Mouse (Mus musculus): ENCODE results near the gene Rslcan18. TPM values are rescaled to one million over a fixed set of nuclear protein-coding genes. Genes with fewer than 3 reads are reported as not detected.
A peak's percentile ranks its signal among the peaks of the same experiment; 100 is the strongest.

Rslcan18 gene
- polyA plus RNA-seq, 2 experiments, result 0.15 to 0.20 TPM

- no peak within 1 kb of the TSS for H3K4me3 ChIP-seq (ENCODE audit: insufficient read depth in 1 of 2, low read depth in 2 of 2, low read length in 2 of 2)
- ATAC-seq (ENCODE audit: insufficient read depth), result no peak
- H3K9ac ChIP-seq (replicated peaks), result no peak within 1 kb of the TSS
- DNase-seq (ENCODE audit: low read depth in 3 of 3, low spot score in 3 of 3), result no peak
- no peak within 1 kb of the TSS for H3K4me2 ChIP-seq (ENCODE audit: low read depth)
- no peak within 1 kb of the TSS for H3K27ac ChIP-seq
- TF ChIP-seq CTCF (IDR thresholded peaks at IDR 0.05; ENCODE audit: low read depth), result no peak
- TF ChIP-seq EP300 (IDR thresholded peaks at IDR 0.05; ENCODE audit: low read depth), result no peak
- H3K36me3 ChIP-seq (replicated peaks; ENCODE audit: control insufficient read depth, insufficient read depth, low read depth), result no peaks in the 10 kb centered on the region; the same call in 1 of the 2 replicates
- no peaks in the 10 kb centered on the region for H3K4me1 ChIP-seq (replicated peaks; ENCODE audit: control insufficient read depth in 2 of 2, insufficient read depth in 2 of 2, low read length in 1 of 2)
- H3K9me3 ChIP-seq (ENCODE audit: control insufficient read depth, low read length), result no peaks in the 10 kb centered on the region
- no peaks in the 10 kb centered on the region for H3K27me3 ChIP-seq (ENCODE audit: control insufficient read depth, insufficient read depth, low read length)
- 69% methylated on average over 10 of the region's 10 CpGs for WGBS (ENCODE audit: insufficient replicate concordance)
Observed at GRCm38 (mm10) chr13:67097876-67098275, 18.2 kb downstream of the Rslcan18 start, which contains the start of gene Zfp708. Zfp708 (minus strand) TSS chr13:67097976.

DNA sequence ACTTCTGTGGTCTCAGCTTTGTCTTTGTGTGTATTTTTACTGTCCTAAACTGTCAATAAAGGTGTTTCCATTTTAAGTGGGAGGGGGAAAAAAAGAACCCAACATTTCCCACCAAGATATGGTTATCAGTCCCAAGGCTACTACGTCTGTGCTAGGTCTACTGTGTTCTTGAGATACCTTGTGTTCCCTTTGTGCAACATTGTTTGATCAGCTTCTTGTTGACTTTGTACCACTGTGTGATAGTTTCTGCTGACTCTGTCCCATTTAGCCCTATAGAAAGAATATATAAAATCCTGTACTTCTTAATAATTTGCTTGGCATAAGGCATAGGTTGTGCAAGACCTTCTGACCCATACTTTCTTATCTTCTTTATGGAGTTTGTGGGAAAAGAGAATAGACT lies 25.9 kb downstream of the Rslcan18 start:
- no peak overlapping the region for H3K4me2 ChIP-seq (ENCODE audit: low read depth)
- no peaks in the 10 kb centered on the region for H3K27me3 ChIP-seq (ENCODE audit: control insufficient read depth, insufficient read depth, low read length)
- ATAC-seq (ENCODE audit: insufficient read depth) (no peak), DNase-seq (ENCODE audit: low read depth in 3 of 3, low spot score in 3 of 3) (no peak)
- WGBS (ENCODE audit: insufficient replicate concordance), result 29% methylated on average over 1 of the region's 1 CpGs
- H3K9me3 ChIP-seq (ENCODE audit: control insufficient read depth, low read length), result no peaks in the 10 kb centered on the region
- H3K4me3 ChIP-seq (ENCODE audit: insufficient read depth in 1 of 2, low read depth in 2 of 2, low read length in 2 of 2), result no peak overlapping the region
- TF ChIP-seq EP300 (IDR thresholded peaks at IDR 0.05; ENCODE audit: low read depth), result no peak
- TF ChIP-seq CTCF (IDR thresholded peaks at IDR 0.05; ENCODE audit: low read depth), result no peak
- no peak overlapping the region for H3K27ac ChIP-seq
- no peak overlapping the region for H3K9ac ChIP-seq (replicated peaks)
- no peaks in the 10 kb centered on the region for H3K4me1 ChIP-seq (replicated peaks; ENCODE audit: control insufficient read depth in 2 of 2, insufficient read depth in 2 of 2, low read length in 1 of 2)
- no peaks in the 10 kb centered on the region for H3K36me3 ChIP-seq (replicated peaks; ENCODE audit: control insufficient read depth, insufficient read depth, low read depth)

DNA sequence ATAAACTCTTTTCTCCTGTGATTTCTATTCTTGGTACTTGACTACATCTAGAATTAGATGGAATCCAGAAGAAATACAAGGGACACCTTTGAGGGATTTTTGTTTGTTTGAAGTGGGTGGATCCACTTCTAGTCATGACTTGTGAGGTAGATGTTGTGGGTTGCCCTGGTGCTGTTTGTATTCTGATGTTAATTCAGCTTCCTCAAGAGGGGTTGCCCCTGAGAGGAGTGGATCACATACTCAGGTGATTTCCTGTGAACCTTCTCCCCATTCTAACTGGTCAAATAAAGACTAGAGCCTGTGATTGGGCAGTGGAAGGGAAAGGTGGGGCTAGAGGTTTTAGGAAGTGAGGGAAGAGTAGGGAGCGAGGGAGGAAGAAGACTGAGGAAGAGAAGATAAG lies 34.1 kb downstream of the Rslcan18 start:
- Histone ChIP-seq H3K4me2 (ENCODE audit: low read depth) (peak overlapping the region; percentile 74), H3K4me1 (replicated peaks; ENCODE audit: control insufficient read depth in 2 of 2, insufficient read depth in 2 of 2, low read length in 1 of 2) (peaks cover 6 to 11% of the 10 kb centered on the region in 2 experiments; a peak in 3 of 4 replicates), H3K27me3 (ENCODE audit: control insufficient read depth, insufficient read depth, low read length) (no peaks in the 10 kb centered on the region), H3K36me3 (replicated peaks; ENCODE audit: control insufficient read depth, insufficient read depth, low read depth) (no peaks in the 10 kb centered on the region), H3K27ac (no peak overlapping the region), H3K4me3 (ENCODE audit: insufficient read depth in 1 of 2, low read depth in 2 of 2, low read length in 2 of 2) (peak overlapping the region in 1 of 2 experiments; percentile 60; a peak in 1 of 4 replicates), H3K9me3 (ENCODE audit: control insufficient read depth, low read length) (no peaks in the 10 kb centered on the region), H3K9ac (replicated peaks) (no peak overlapping the region)
- no peak for ATAC-seq (ENCODE audit: insufficient read depth)
- DNase-seq (ENCODE audit: low read depth in 3 of 3, low spot score in 3 of 3), result no peak
- no peak for TF ChIP-seq EP300 (IDR thresholded peaks at IDR 0.05; ENCODE audit: low read depth)
- no peak for TF ChIP-seq CTCF (IDR thresholded peaks at IDR 0.05; ENCODE audit: low read depth)
- WGBS (ENCODE audit: insufficient replicate concordance), result 38% methylated on average over 1 of the region's 1 CpGs

DNA sequence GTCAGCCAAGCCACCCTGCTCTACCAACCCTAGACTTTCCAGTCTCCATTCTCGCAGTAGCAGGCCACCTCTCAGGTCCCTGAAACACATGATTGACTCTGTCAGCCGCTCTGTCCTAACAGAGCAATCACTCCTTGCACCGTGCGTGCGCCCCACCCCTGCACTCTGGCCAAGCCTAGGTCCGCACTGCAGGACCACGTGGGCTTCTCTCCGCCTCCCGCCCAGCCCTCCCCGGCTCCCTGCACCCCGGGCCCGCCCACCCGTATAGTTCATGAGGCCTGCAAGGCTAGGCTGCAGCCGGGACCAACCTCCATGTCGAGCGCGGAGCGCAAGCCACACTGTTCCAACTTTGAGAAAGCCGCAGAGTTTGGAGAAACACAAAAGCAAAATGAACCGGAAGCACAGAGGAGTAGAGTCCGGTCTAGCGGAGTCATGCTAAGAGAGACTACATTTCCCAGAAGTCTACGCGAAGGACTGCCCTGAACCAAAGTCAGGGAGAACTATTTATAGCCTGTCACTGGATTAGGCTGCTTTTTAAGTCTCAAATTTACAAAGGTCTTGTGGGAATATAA lies 34.8 kb downstream of the Rslcan18 start:
- WGBS (ENCODE audit: insufficient replicate concordance), result under 1% methylated on average over 24 of the region's 24 CpGs
- Histone ChIP-seq H3K4me3 (ENCODE audit: insufficient read depth in 1 of 2, low read depth in 2 of 2, low read length in 2 of 2) (peak overlapping the region; percentile 60 to 95), H3K27me3 (ENCODE audit: control insufficient read depth, insufficient read depth, low read length) (no peaks in the 10 kb centered on the region), H3K36me3 (replicated peaks; ENCODE audit: control insufficient read depth, insufficient read depth, low read depth) (no peaks in the 10 kb centered on the region), H3K4me1 (replicated peaks; ENCODE audit: control insufficient read depth in 2 of 2, insufficient read depth in 2 of 2, low read length in 1 of 2) (peaks cover 6 to 11% of the 10 kb centered on the region in 2 experiments; a peak in 3 of 4 replicates), H3K9me3 (ENCODE audit: control insufficient read depth, low read length) (no peaks in the 10 kb centered on the region), H3K4me2 (ENCODE audit: low read depth) (peak overlapping the region; percentile 74), H3K27ac (peak overlapping the region; percentile 26; the same call in 1 of the 2 replicates), H3K9ac (replicated peaks) (peak overlapping the region; percentile 57)
- ATAC-seq (ENCODE audit: insufficient read depth) (peak; percentile 100), DNase-seq (ENCODE audit: low read depth in 3 of 3, low spot score in 3 of 3) (peak; percentile 50 to 61 (median 59))
- TF ChIP-seq CTCF (IDR thresholded peaks at IDR 0.05; ENCODE audit: low read depth) (no peak), EP300 (IDR thresholded peaks at IDR 0.05; ENCODE audit: low read depth) (no peak)

GRCm38 (mm10) chr13:67077244-67077643 lies 38.8 kb downstream of the Rslcan18 start:
- Histone ChIP-seq H3K9ac (replicated peaks) (no peak overlapping the region), H3K9me3 (ENCODE audit: control insufficient read depth, low read length) (no peaks in the 10 kb centered on the region), H3K27ac (no peak overlapping the region), H3K4me2 (ENCODE audit: low read depth) (no peak overlapping the region), H3K27me3 (ENCODE audit: control insufficient read depth, insufficient read depth, low read length) (no peaks in the 10 kb centered on the region), H3K4me3 (ENCODE audit: insufficient read depth in 1 of 2, low read depth in 2 of 2, low read length in 2 of 2) (no peak overlapping the region), H3K4me1 (replicated peaks; ENCODE audit: control insufficient read depth in 2 of 2, insufficient read depth in 2 of 2, low read length in 1 of 2) (peaks cover 6 to 11% of the 10 kb centered on the region in 2 experiments; a peak in 3 of 4 replicates), H3K36me3 (replicated peaks; ENCODE audit: control insufficient read depth, insufficient read depth, low read depth) (peaks cover 2% of the 10 kb centered on the region; the same call in 1 of the 2 replicates)
- no peak for TF ChIP-seq EP300 (IDR thresholded peaks at IDR 0.05; ENCODE audit: low read depth)
- TF ChIP-seq CTCF (IDR thresholded peaks at IDR 0.05; ENCODE audit: low read depth), result no peak
- whole genome bisulfite sequencing (ENCODE audit: insufficient replicate concordance), result 68% methylated on average over 2 of the region's 2 CpGs
- no peak for DNase-seq (ENCODE audit: low read depth in 3 of 3, low spot score in 3 of 3)
- no peak for ATAC-seq (ENCODE audit: insufficient read depth)
